Mouse (Mus musculus): Measurements from ENCODE around the gene Ralgapa2. TPM values are rescaled to one million over a fixed set of nuclear protein-coding genes. Genes with fewer than 3 reads are reported as not detected.

Gene Ralgapa2
- polyA plus RNA-seq, 1 experiment from 2014 or later, result 7.4 TPM

GRCm38 (mm10) chr2:146313811-146314210 is 198.3 kb downstream of the Ralgapa2 start:
- Histone ChIP-seq H3K4me2 (ENCODE audit: low read depth, severe bottlenecking) (no peak overlapping the region), H3K4me1 (ENCODE audit: control insufficient read depth, insufficient read depth, low read length) (no peaks in the 10 kb centered on the region), H3K27me3 (ENCODE audit: control insufficient read depth, insufficient read depth, low read length) (no peaks in the 10 kb centered on the region), H3K4me3 (ENCODE audit: low read depth, low read length) (no peak overlapping the region), H3K36me3 (ENCODE audit: control insufficient read depth, insufficient read depth, low read length) (no peaks in the 10 kb centered on the region), H3K27ac (replicated peaks; ENCODE audit: low read depth, low read length) (no peak overlapping the region), H3K9me3 (ENCODE audit: control insufficient read depth, low read length) (no peaks in the 10 kb centered on the region), H3K9ac (ENCODE audit: low read length) (no peak overlapping the region)
- DNase-seq (ENCODE audit: low spot score), result no peak
- WGBS, result 90% methylated on average over 4 of the region's 4 CpGs
- no peak for ATAC-seq (ENCODE audit: insufficient number of reproducible peaks, low FRiP score, low TSS enrichment, low read depth)

GRCm38 (mm10) chr2:146310760-146311159 is 201.4 kb downstream of the Ralgapa2 start:
- Histone ChIP-seq H3K27me3 (ENCODE audit: control insufficient read depth, insufficient read depth, low read length) (no peaks in the 10 kb centered on the region), H3K9ac (ENCODE audit: low read length) (no peak overlapping the region), H3K4me3 (ENCODE audit: low read depth, low read length) (no peak overlapping the region), H3K27ac (replicated peaks; ENCODE audit: low read depth, low read length) (no peak overlapping the region), H3K4me1 (ENCODE audit: control insufficient read depth, insufficient read depth, low read length) (no peaks in the 10 kb centered on the region), H3K36me3 (ENCODE audit: control insufficient read depth, insufficient read depth, low read length) (no peaks in the 10 kb centered on the region), H3K4me2 (ENCODE audit: low read depth, severe bottlenecking) (no peak overlapping the region), H3K9me3 (ENCODE audit: control insufficient read depth, low read length) (no peaks in the 10 kb centered on the region)
- ATAC-seq (ENCODE audit: insufficient number of reproducible peaks, low FRiP score, low TSS enrichment, low read depth) (no peak), DNase-seq (ENCODE audit: low spot score) (no peak)
- WGBS, result 86% methylated on average over 3 of the region's 3 CpGs

- no peak for DNase-seq (ENCODE audit: low spot score)
These were observed 201.9 kb downstream of the Ralgapa2 start for GRCm38 (mm10) chr2:146310291-146310690.

GRCm38 (mm10) chr2:146309413-146309812 is 202.7 kb downstream of the Ralgapa2 start:
- ATAC-seq (ENCODE audit: insufficient number of reproducible peaks, low FRiP score, low TSS enrichment, low read depth) (no peak), DNase-seq (ENCODE audit: low spot score) (no peak)
- no peak overlapping the region for H3K9ac ChIP-seq (ENCODE audit: low read length)
- 83% methylated on average over 2 of the region's 2 CpGs for WGBS
- no peaks in the 10 kb centered on the region for H3K36me3 ChIP-seq (ENCODE audit: control insufficient read depth, insufficient read depth, low read length)
- H3K27me3 ChIP-seq (ENCODE audit: control insufficient read depth, insufficient read depth, low read length), result no peaks in the 10 kb centered on the region
- no peaks in the 10 kb centered on the region for H3K9me3 ChIP-seq (ENCODE audit: control insufficient read depth, low read length)
- no peaks in the 10 kb centered on the region for H3K4me1 ChIP-seq (ENCODE audit: control insufficient read depth, insufficient read depth, low read length)
- no peak overlapping the region for H3K4me3 ChIP-seq (ENCODE audit: low read depth, low read length)
- no peak overlapping the region for H3K4me2 ChIP-seq (ENCODE audit: low read depth, severe bottlenecking)
- H3K27ac ChIP-seq (replicated peaks; ENCODE audit: low read depth, low read length), result no peak overlapping the region

More at GRCm38 (mm10) chr2:146310291-146310690, 201.9 kb downstream of the Ralgapa2 start:
- ATAC-seq (ENCODE audit: insufficient number of reproducible peaks, low FRiP score, low TSS enrichment, low read depth), result no peak
- Histone ChIP-seq H3K4me2 (ENCODE audit: low read depth, severe bottlenecking) (no peak overlapping the region), H3K4me3 (ENCODE audit: low read depth, low read length) (no peak overlapping the region), H3K27ac (replicated peaks; ENCODE audit: low read depth, low read length) (no peak overlapping the region), H3K36me3 (ENCODE audit: control insufficient read depth, insufficient read depth, low read length) (no peaks in the 10 kb centered on the region), H3K4me1 (ENCODE audit: control insufficient read depth, insufficient read depth, low read length) (no peaks in the 10 kb centered on the region), H3K9me3 (ENCODE audit: control insufficient read depth, low read length) (no peaks in the 10 kb centered on the region), H3K9ac (ENCODE audit: low read length) (no peak overlapping the region), H3K27me3 (ENCODE audit: control insufficient read depth, insufficient read depth, low read length) (no peaks in the 10 kb centered on the region)
- WGBS, result 81% methylated on average over 6 of the region's 6 CpGs

- WGBS, result 37% methylated on average over 3 of the region's 3 CpGs
- H3K9ac ChIP-seq (ENCODE audit: low read length), result no peak overlapping the region
- no peak overlapping the region for H3K4me2 ChIP-seq (ENCODE audit: low read depth, severe bottlenecking)
- no peaks in the 10 kb centered on the region for H3K36me3 ChIP-seq (ENCODE audit: control insufficient read depth, insufficient read depth, low read length)
- H3K9me3 ChIP-seq (ENCODE audit: control insufficient read depth, low read length), result no peaks in the 10 kb centered on the region
- H3K27me3 ChIP-seq (ENCODE audit: control insufficient read depth, insufficient read depth, low read length), result no peaks in the 10 kb centered on the region
- H3K4me3 ChIP-seq (ENCODE audit: low read depth, low read length), result no peak overlapping the region
- ATAC-seq (ENCODE audit: insufficient number of reproducible peaks, low FRiP score, low TSS enrichment, low read depth), result peak; percentile 67
- no peak overlapping the region for H3K27ac ChIP-seq (replicated peaks; ENCODE audit: low read depth, low read length)
- H3K4me1 ChIP-seq (ENCODE audit: control insufficient read depth, insufficient read depth, low read length), result no peaks in the 10 kb centered on the region
- peak; percentile 35 for DNase-seq (ENCODE audit: low spot score)
These were observed 205.1 kb downstream of the Ralgapa2 start for GRCm38 (mm10) chr2:146307060-146307459.

- no peak overlapping the region for H3K9ac ChIP-seq (ENCODE audit: low read length)
- ATAC-seq (ENCODE audit: insufficient number of reproducible peaks, low FRiP score, low TSS enrichment, low read depth) (no peak), DNase-seq (ENCODE audit: low spot score) (no peak)
- no peak overlapping the region for H3K27ac ChIP-seq (replicated peaks; ENCODE audit: low read depth, low read length)
- H3K4me2 ChIP-seq (ENCODE audit: low read depth, severe bottlenecking), result no peak overlapping the region
- H3K4me3 ChIP-seq (ENCODE audit: low read depth, low read length), result no peak overlapping the region
- H3K4me1 ChIP-seq (ENCODE audit: control insufficient read depth, insufficient read depth, low read length), result 0 out of 2 replicates have a peak, but pooled peaks cover 3% of the 10 kb centered on the region
- WGBS, result 42% methylated on average over 9 of the region's 9 CpGs
- H3K36me3 ChIP-seq (ENCODE audit: control insufficient read depth, insufficient read depth, low read length), result no peaks in the 10 kb centered on the region
- no peaks in the 10 kb centered on the region for H3K9me3 ChIP-seq (ENCODE audit: control insufficient read depth, low read length)
- no peaks in the 10 kb centered on the region for H3K27me3 ChIP-seq (ENCODE audit: control insufficient read depth, insufficient read depth, low read length)
These were observed 209.9 kb downstream of the Ralgapa2 start for GRCm38 (mm10) chr2:146302094-146302699.

GRCm38 (mm10) chr2:146300500-146301020 is 211.6 kb downstream of the Ralgapa2 start:
- Histone ChIP-seq H3K27ac (replicated peaks; ENCODE audit: low read depth, low read length) (no peak overlapping the region), H3K27me3 (ENCODE audit: control insufficient read depth, insufficient read depth, low read length) (no peaks in the 10 kb centered on the region), H3K9me3 (ENCODE audit: control insufficient read depth, low read length) (no peaks in the 10 kb centered on the region), H3K4me2 (ENCODE audit: low read depth, severe bottlenecking) (no peak overlapping the region), H3K4me1 (ENCODE audit: control insufficient read depth, insufficient read depth, low read length) (0 out of 2 replicates have a peak, but pooled peaks cover 3% of the 10 kb centered on the region), H3K9ac (ENCODE audit: low read length) (no peak overlapping the region), H3K36me3 (ENCODE audit: control insufficient read depth, insufficient read depth, low read length) (no peaks in the 10 kb centered on the region), H3K4me3 (ENCODE audit: low read depth, low read length) (no peak overlapping the region)
- no peak for ATAC-seq (ENCODE audit: insufficient number of reproducible peaks, low FRiP score, low TSS enrichment, low read depth)
- DNase-seq (ENCODE audit: low spot score), result no peak
- WGBS, result 74% methylated on average over 1 of the region's 1 CpGs

GRCm38 (mm10) chr2:146299841-146300460 is 212.2 kb downstream of the Ralgapa2 start:
- H3K27ac ChIP-seq (replicated peaks; ENCODE audit: low read depth, low read length), result no peak overlapping the region
- no peaks in the 10 kb centered on the region for H3K36me3 ChIP-seq (ENCODE audit: control insufficient read depth, insufficient read depth, low read length)
- no peaks in the 10 kb centered on the region for H3K27me3 ChIP-seq (ENCODE audit: control insufficient read depth, insufficient read depth, low read length)
- H3K9ac ChIP-seq (ENCODE audit: low read length), result no peak overlapping the region
- WGBS, result 64% methylated on average over 3 of the region's 3 CpGs
- ATAC-seq (ENCODE audit: insufficient number of reproducible peaks, low FRiP score, low TSS enrichment, low read depth), result no peak
- H3K9me3 ChIP-seq (ENCODE audit: control insufficient read depth, low read length), result no peaks in the 10 kb centered on the region
- DNase-seq (ENCODE audit: low spot score), result no peak
- no peak overlapping the region for H3K4me2 ChIP-seq (ENCODE audit: low read depth, severe bottlenecking)
- 0 out of 2 replicates have a peak, but pooled peaks cover 3% of the 10 kb centered on the region for H3K4me1 ChIP-seq (ENCODE audit: control insufficient read depth, insufficient read depth, low read length)
- no peak overlapping the region for H3K4me3 ChIP-seq (ENCODE audit: low read depth, low read length)
